Mouse (Mus musculus): Measurements from ENCODE around the gene Rps15a. TPM values are rescaled to one million over a fixed set of nuclear protein-coding genes. Genes with fewer than 3 reads are reported as not detected.
A peak's percentile ranks its signal among the peaks of the same experiment; 100 is the strongest.

Rps15a gene
- polyA plus RNA-seq, 1 experiment from 2014 or later = 466 TPM

GRCm38 (mm10) chr7:118143123-118143522 lies 27.1 kb upstream of the Rps15a start:
- Histone ChIP-seq H3K9me3 (ENCODE audit: control insufficient read depth) (no peaks in the 10 kb centered on the region), H3K4me2 (replicated peaks; ENCODE audit: low read depth) (no peak overlapping the region), H3K36me3 (ENCODE audit: control insufficient read depth, insufficient read depth) (peaks cover 64% of the 10 kb centered on the region), H3K27ac (ENCODE audit: low read depth, low read length) (no peak overlapping the region), H3K9ac (ENCODE audit: low read depth, low read length) (no peak overlapping the region), H3K4me3 (ENCODE audit: low read depth, low read length) (no peak overlapping the region), H3K27me3 (replicated peaks; ENCODE audit: control insufficient read depth, insufficient read depth, low read length) (no peaks in the 10 kb centered on the region), H3K4me1 (replicated peaks; ENCODE audit: control insufficient read depth, insufficient read depth, low read length) (no peaks in the 10 kb centered on the region)
- 88% methylated on average over 4 of the region's 4 CpGs for WGBS
- TF ChIP-seq CTCF (IDR thresholded peaks at IDR 0.05; ENCODE audit: low read depth) = no peak
- no peak for ATAC-seq

DNA sequence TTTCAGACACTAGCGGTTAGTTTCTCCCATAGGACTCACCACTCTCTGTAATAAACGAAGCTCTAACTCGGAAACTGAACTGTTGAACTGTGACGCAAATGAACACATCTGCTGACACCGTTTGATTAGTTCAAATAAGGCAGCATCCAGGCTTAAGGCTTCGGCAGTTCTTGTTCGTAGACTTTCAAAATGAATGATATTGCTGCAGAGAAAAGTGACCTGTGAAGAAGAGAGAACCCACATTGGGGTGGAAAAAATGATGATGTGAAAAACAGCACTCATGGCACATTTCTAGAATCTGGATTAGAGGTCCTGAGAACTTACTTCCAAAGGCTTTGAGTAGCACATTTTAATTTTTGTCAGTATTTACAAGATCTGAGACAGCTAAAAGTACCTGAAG lies 25.3 kb upstream of the Rps15a start:
- ATAC-seq = no peak
- no peak for TF ChIP-seq CTCF (IDR thresholded peaks at IDR 0.05; ENCODE audit: low read depth)
- Histone ChIP-seq H3K27me3 (replicated peaks; ENCODE audit: control insufficient read depth, insufficient read depth, low read length) (no peaks in the 10 kb centered on the region), H3K4me3 (ENCODE audit: low read depth, low read length) (no peak overlapping the region), H3K9me3 (ENCODE audit: control insufficient read depth) (no peaks in the 10 kb centered on the region), H3K4me1 (replicated peaks; ENCODE audit: control insufficient read depth, insufficient read depth, low read length) (no peaks in the 10 kb centered on the region), H3K27ac (ENCODE audit: low read depth, low read length) (no peak overlapping the region), H3K36me3 (ENCODE audit: control insufficient read depth, insufficient read depth) (peaks cover 77% of the 10 kb centered on the region), H3K9ac (ENCODE audit: low read depth, low read length) (no peak overlapping the region), H3K4me2 (replicated peaks; ENCODE audit: low read depth) (no peak overlapping the region)
- WGBS = 93% methylated on average over 7 of the region's 7 CpGs

- Histone ChIP-seq H3K36me3 (ENCODE audit: control insufficient read depth, insufficient read depth) (peaks cover 41% of the 10 kb centered on the region), H3K9ac (ENCODE audit: low read depth, low read length) (no peak overlapping the region), H3K4me2 (replicated peaks; ENCODE audit: low read depth) (no peak overlapping the region), H3K27me3 (replicated peaks; ENCODE audit: control insufficient read depth, insufficient read depth, low read length) (no peaks in the 10 kb centered on the region), H3K9me3 (ENCODE audit: control insufficient read depth) (no peaks in the 10 kb centered on the region), H3K4me1 (replicated peaks; ENCODE audit: control insufficient read depth, insufficient read depth, low read length) (peaks cover 1% of the 10 kb centered on the region; the same call in 1 of the 2 replicates), H3K27ac (ENCODE audit: low read depth, low read length) (no peak overlapping the region), H3K4me3 (ENCODE audit: low read depth, low read length) (no peak overlapping the region)
- TF ChIP-seq CTCF (IDR thresholded peaks at IDR 0.05; ENCODE audit: low read depth) = no peak
- ATAC-seq = no peak
- 69% methylated on average over 11 of the region's 11 CpGs for WGBS
Measured at GRCm38 (mm10) chr7:118135128-118135527, 19.1 kb upstream of the Rps15a start.

DNA sequence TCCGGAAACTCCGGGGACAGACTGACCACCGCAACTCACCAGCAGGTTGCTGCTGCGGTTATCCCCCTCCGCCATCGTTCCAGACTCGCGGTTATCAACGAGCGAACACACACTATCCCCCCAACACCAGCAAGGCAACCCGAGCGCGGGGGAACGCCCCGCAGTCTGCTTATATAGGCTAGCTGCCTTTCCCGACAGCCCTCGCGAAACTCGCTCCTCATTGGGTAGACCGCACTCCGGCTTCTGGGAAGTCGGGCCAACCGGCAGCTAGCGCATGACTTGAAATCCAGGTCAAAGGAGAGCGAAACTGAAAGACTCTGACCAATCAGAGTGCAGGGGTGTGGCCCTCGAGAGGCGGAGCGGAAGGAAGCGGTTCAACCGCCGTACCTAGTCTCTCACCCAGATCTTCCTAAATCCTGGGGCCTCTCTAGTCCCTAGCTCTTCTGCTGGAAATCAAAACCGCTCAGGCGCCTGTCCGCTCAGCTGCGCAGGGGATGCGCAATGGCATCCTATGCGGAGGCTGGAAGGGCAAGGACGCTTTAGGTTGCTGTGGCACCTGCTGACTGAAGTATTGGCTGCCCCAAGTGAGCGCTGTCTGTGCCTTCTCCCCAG lies 13.5 kb upstream of the Rps15a start, which contains the start of gene Arl6ip1:
Arl6ip1 (minus strand) TSS at position 233 of the 612 bp plus-strand sequence.
- Histone ChIP-seq H3K27ac (ENCODE audit: low read depth, low read length) (peak within 1 kb of the TSS; percentile 92), H3K4me3 (ENCODE audit: low read depth, low read length) (peak within 1 kb of the TSS; percentile 84), H3K27me3 (replicated peaks; ENCODE audit: control insufficient read depth, insufficient read depth, low read length) (no peaks in the 10 kb centered on the region), H3K9me3 (ENCODE audit: control insufficient read depth) (no peaks in the 10 kb centered on the region), H3K4me1 (replicated peaks; ENCODE audit: control insufficient read depth, insufficient read depth, low read length) (peaks cover 4% of the 10 kb centered on the region; the same call in 1 of the 2 replicates), H3K9ac (ENCODE audit: low read depth, low read length) (peak within 1 kb of the TSS; percentile 91), H3K4me2 (replicated peaks; ENCODE audit: low read depth) (peak within 1 kb of the TSS; percentile 88), H3K36me3 (ENCODE audit: control insufficient read depth, insufficient read depth) (peaks cover 10% of the 10 kb centered on the region)
- no peak; the same call in 1 of the 2 replicates for TF ChIP-seq CTCF (IDR thresholded peaks at IDR 0.05; ENCODE audit: low read depth)
- peak; percentile 99 for ATAC-seq
- WGBS = under 1% methylated on average over 39 of the region's 39 CpGs

DNA sequence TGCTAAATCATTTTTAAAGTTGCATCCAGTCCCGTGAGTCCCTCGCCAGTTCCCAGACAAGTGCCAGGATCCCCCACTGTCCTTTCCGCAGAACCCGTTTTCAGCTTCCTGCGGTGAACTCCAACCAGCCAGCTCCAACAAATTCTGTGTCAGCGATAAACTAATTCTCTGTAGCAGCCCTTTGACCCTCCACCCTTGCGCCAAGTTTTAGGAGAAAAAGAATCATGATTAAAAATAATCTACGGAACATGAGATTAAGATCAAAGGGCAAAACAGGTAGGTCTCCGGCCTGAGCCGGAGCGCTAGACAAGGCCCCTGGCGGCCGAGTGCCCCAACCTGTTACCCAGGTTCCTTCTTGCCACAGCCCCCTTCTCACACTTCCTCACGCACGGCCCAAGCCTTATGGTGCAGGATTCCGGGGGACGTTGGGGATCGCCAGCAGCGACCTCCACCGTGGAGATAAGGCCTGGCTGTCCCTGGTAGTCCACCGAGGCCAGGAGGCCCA lies 13.0 kb upstream of the Rps15a start:
- Histone ChIP-seq H3K27ac (ENCODE audit: low read depth, low read length) (peak overlapping the region; percentile 92), H3K36me3 (ENCODE audit: control insufficient read depth, insufficient read depth) (peaks cover 15% of the 10 kb centered on the region), H3K27me3 (replicated peaks; ENCODE audit: control insufficient read depth, insufficient read depth, low read length) (no peaks in the 10 kb centered on the region), H3K4me1 (replicated peaks; ENCODE audit: control insufficient read depth, insufficient read depth, low read length) (peaks cover 4% of the 10 kb centered on the region; the same call in 1 of the 2 replicates), H3K4me3 (ENCODE audit: low read depth, low read length) (peak overlapping the region; percentile 84), H3K9ac (ENCODE audit: low read depth, low read length) (peak overlapping the region; percentile 91), H3K4me2 (replicated peaks; ENCODE audit: low read depth) (peak overlapping the region; percentile 88), H3K9me3 (ENCODE audit: control insufficient read depth) (no peaks in the 10 kb centered on the region)
- whole genome bisulfite sequencing = under 1% methylated on average over 21 of the region's 21 CpGs
- peak; percentile 21; the same call in 1 of the 2 replicates for TF ChIP-seq CTCF (IDR thresholded peaks at IDR 0.05; ENCODE audit: low read depth)
- ATAC-seq = peak; percentile 61

DNA sequence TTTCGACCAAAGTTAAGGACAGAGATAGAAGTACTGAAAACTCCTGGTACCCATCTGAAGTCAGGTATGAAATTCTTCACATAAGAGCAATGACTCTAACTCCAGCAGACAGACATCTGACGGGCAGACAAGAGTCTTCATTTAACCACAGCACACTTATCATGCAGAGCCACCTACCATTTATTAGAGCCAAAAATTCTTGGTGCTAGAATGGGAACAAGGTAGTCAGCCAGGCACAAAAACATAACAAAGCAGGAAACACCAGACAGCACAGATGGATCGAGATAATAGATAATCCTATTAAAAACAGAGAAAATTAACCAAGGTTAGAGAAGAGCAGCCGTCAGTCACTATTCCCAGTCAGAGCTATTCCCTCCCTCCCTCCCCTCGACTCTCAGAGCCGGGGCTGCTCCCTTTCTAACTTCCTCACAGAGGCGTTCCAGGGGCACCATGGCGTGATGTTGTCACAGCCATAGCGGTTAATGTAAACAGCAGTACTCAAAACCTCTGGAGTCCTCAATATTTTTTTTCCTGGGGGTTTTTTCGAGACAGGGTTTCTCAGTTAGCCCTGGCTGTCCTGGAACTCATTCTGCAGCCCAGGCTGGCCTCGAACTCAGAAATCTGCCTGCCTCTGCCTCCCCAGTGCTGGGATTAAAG lies 10.4 kb upstream of the Rps15a start:
- 61% methylated on average over 11 of the region's 11 CpGs for WGBS
- ATAC-seq = no peak

More for the DNA sequence above, 10.4 kb upstream of the Rps15a start:
- peaks cover 27% of the 10 kb centered on the region for H3K36me3 ChIP-seq (ENCODE audit: control insufficient read depth, insufficient read depth)
- H3K27ac ChIP-seq (ENCODE audit: low read depth, low read length) = no peak overlapping the region
- TF ChIP-seq CTCF (IDR thresholded peaks at IDR 0.05; ENCODE audit: low read depth) = no peak
- H3K4me3 ChIP-seq (ENCODE audit: low read depth, low read length) = no peak overlapping the region
- no peaks in the 10 kb centered on the region for H3K27me3 ChIP-seq (replicated peaks; ENCODE audit: control insufficient read depth, insufficient read depth, low read length)
- H3K4me1 ChIP-seq (replicated peaks; ENCODE audit: control insufficient read depth, insufficient read depth, low read length) = peaks cover 4% of the 10 kb centered on the region; the same call in 1 of the 2 replicates
- H3K9me3 ChIP-seq (ENCODE audit: control insufficient read depth) = no peaks in the 10 kb centered on the region
- H3K9ac ChIP-seq (ENCODE audit: low read depth, low read length) = no peak overlapping the region
- no peak overlapping the region for H3K4me2 ChIP-seq (replicated peaks; ENCODE audit: low read depth)
